Mouse (Mus musculus) MEL (cell line): ENCODE measurements around the gene Abca3.

Source experiments
- SIN3A ChIP-seq: IDR thresholded peaks from 2 replicates; pipeline ENCODE4 v1.6.1; 2012; ENCODE audit warnings: low read length, improper control_type of control experiment, inconsistent platforms
- UBTF ChIP-seq: IDR thresholded peaks from 2 replicates; pipeline ENCODE4 v1.6.1; 2012; ENCODE audit warnings: low read depth, mild to moderate bottlenecking, inconsistent platforms, low read length, improper control_type of control experiment, moderate library complexity, borderline replicate concordance; ENCODE audit not compliant: insufficient read depth

DNA sequence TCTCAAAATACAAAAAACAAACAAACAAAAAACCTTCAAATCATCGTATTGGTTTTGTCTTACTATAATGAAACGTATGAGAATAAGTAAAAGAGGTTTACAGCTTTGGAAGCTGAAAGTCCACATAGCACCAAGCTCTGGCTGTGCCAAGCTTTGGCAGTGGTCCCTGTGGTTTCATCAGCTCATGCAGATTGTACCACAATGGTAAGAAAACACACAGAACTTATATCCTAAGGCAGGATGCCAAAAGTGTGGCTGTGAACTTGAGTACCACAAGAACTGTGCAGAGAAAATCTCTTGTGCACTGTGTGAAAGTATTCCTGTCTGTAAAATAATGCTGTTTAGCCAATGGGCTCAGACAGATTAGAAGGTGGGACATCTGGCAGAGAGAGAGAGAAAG lies 2.6 kb upstream of the Abca3 start:
- TF ChIP-seq SIN3A (no peak), UBTF (no peak)
